Mouse (Mus musculus): ENCODE results near the gene Tmem62.
"Not testable (repeated sequence)": the region's sequence is repeated elsewhere in the genome, so short reads cannot be mapped to it uniquely, and the experiment has no call there.

Tmem62 gene

DNA sequence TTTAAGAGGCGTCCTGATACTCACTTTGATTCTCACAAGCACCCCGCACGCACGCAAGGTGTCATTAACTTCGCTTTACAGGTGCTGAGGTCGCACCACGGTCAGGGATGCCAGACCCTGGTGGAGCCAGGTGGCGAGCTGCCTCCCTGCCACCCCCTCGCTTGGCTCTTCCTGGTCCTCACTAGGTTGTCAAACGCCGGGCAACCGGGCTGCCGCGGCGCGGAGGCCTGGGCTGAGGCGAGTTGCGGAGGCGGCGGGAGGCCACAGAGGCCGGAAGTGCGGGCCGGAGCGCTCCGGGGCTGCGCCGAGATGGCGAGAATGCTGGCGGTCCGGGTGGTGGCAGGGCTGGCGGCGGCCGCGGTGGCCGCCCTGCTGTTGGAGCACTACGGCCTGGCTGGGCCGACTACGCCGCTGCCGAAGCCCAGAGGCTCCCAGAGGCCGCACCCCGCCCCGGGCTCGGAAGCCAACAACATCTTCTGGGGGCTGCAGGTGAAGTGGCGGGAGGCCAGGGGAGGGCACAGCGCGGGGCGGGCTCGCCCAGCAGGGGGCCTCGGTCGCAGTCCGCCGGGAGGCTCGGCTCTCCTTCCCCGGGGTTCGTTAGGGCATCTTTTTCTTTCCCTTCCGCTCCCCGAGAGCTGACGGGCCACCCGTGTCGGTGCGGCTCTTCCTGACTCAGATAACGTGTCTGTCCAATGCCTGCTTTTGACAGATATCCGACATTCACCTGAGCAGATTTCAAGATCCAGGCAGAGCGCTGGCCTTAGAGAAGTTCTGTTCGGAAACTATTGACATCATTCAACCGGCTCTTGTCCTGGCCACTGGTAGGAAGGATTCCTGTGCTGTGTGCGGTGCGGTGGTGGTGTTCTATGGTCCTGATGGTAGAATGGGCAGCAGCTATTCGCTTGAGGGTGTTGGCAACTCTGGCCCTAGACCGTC, at the start of gene Tmem62:
Gene Tmem62, plus strand, starts transcription at position 28 of the 936 bp plus-strand sequence.
- peak; percentile 65 to 82 for DNase-seq

DNA sequence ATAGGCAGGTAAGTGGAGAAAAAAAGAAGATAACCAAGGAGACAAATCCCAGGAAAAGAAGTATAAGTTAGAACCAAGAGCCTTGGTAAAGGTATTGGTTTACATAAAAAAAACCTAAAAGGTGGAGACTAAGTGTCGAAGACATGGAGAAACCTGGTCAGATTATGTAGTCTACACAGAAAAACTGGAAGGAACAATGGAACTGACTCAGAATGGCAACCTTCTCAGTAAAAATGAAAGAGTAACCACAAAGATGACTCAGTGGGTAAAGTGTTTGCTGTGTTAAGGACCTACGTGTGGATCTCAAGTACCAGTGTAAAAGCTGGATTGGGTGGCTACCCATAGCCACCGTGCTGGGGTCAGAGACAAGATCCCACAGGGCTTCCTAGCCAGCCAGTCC, 43.8 kb upstream of the Tmem62 start:
- DNase-seq = no peak

DNA sequence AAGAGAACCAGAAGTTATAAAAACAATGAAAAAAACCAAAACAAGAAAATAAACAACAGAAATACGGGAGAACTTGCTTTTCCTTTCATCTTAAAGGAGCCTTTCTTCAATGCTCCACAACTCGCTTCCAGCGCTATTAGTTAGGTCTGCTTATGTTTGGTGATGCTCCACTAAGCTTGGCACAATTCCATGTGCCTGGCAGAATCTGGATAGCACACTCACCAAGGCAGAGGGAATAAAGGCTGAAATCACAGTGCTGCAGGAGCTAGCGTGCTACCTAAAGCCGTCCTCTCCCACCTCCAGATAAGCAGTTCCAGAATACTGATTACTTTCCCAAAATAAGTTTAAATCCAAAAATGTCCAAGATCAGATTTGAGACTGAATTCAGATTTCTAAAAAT, 25.6 kb upstream of the Tmem62 start:
- DNase-seq = peak; percentile 60 to 66

DNA sequence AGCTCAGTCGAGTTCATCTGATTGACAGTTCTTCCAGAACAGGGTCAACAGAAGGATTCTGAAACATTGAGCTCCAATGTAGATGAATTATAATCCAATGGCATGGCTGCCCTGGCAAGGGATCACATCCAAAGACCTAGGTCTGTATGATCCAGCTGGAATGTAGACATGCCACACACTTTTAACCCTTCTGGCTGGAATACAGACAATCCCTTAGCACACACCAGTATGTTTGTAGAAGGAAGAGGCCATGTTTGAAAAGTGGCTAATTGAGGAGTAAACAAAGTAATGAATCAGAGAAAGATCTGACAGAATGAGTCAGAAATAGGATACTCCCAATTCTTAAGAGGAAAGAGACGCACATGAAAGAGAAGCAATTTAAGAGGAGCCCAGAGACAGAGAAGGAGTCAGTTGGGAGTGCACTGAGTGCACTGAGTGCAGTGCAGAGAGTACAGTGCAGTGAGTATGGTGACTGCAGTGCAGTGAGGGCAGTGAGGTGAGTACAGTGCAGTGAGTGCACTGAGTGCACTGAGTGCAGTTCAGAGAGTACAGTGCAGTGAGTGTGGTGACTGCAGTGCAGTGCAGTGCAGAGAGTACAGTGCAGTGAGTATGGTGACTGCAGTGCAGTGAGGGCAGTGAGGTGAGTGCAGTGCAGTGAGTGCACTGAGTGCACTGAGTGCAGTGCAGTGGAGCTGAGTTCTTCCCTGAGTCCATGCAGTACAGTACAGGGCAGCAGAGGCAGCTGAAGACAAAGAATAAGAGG, 24.5 kb upstream of the Tmem62 start:
- DNase-seq = no peak

- DNase-seq = no peak
These were observed 17.5 kb upstream of the Tmem62 start for GRCm38 (mm10) chr2:120959363-120959762.

DNA sequence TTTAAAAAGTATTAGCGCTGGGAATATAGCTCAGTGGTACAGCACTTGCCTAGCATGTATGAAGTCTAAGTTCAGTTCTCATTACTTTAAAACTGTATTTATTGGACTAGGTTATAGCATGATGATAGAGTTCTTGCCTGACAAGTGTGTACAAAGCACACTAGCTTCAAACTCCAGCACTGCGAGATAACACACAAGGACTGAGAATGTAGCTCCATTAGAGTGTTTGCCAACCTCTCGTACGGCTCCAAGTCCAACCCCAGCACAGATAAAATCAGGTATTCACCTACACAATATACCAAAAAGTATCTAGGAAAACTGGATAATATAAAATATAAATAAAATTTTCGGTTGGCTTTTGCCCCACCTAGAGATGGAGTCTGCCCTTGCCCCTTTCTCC, 17.0 kb upstream of the Tmem62 start:
- DNase-seq = no peak

- DNase-seq = no peak
These were observed 16.6 kb upstream of the Tmem62 start for GRCm38 (mm10) chr2:120960261-120960660.

DNA sequence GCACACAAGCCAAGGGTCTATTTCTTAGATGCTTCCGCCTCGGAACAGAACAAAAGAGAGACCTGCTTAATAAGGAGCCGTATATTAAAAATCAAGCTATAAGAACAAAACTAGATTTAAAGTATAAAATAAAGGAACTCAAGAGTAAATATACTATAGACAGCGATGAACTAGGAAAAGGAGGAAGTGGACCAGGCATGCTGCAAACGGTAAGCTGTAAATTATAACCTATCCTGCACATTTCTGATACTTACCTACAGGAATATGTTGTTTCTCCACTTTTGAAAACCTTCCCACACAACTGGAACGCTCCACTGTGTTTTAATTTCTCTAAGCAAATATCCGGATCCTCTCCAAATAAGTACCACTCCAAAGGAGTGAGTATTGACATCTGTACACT, 13.7 kb upstream of the Tmem62 start:
- no peak for DNase-seq

DNA sequence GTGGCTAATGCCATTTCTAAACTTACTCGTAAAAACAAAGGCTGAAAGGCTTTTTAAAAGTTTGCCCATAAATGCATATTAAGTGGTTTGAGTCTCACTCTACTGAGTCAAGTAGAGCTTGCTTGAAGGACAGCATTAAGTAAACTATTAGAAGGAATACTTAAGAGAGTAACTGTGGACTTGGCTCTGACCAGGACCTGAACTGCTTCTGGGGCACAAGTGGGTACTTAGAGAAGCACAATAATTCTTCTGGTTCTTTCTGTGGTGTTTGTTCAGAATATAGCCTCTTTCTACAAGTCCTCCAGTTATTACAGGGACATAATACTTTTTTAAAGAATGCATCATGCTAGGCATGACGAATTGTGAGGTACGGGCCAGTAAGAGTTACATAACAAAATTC, 11.3 kb upstream of the Tmem62 start:
- no peak for DNase-seq

DNA sequence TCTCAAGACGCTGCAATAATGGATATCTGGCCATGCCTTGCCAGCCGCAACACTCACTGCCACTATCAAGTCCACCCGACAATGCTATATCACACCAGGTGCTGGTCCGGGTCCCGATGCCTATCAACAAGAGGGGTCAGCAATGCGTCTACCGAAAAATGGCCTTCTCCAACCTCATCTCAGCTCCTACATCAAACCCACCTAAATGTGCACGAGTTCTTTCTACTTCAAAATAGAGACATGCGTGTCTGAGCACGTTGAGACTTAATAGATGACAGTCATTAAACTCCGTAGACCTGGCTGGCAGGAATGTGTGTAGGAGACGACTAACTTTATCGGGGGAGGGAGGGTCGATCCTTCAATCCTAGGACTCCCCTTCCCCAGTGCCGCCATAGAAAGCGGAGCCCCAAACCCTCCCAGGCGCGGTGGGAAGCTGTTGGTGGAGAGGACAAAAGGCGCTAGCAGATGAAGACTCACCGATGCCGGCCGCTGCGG, 6.7 kb upstream of the Tmem62 start:
- peak in 1 of 2 experiments; percentile 29 for DNase-seq

- peak; percentile 91 for DNase-seq
These were observed 6.2 kb upstream of the Tmem62 start, which contains the start of gene Ubr1 for GRCm38 (mm10) chr2:120970559-120971080. Ubr1 (minus strand) TSS chr2:120970715.

GRCm38 (mm10) chr2:120971766-120972165, 5.1 kb upstream of the Tmem62 start:
- DNase-seq = no peak

- not testable (repeated sequence) for DNase-seq
These were observed 4.6 kb upstream of the Tmem62 start for GRCm38 (mm10) chr2:120972257-120972656.

DNA sequence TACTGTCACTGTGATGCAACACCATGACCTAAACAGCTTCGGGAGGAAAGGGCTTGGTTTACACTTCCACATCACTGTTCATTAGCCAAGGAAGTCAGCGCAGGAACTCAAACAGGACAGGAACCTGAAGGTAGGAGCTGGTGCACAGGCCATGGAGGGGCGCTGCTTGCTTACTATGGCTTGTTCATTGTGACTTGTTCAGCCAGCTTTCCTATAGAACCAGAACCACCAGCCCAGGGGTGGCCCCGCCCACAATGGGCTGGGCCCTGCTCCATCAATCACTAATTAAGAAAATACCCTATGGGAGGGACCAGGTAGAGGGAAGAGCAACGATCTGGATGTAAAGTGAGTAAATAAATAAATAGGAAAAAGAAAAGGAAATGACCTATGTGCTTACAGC, 3.9 kb upstream of the Tmem62 start:
- peak; percentile 13 to 21 for DNase-seq

DNA sequence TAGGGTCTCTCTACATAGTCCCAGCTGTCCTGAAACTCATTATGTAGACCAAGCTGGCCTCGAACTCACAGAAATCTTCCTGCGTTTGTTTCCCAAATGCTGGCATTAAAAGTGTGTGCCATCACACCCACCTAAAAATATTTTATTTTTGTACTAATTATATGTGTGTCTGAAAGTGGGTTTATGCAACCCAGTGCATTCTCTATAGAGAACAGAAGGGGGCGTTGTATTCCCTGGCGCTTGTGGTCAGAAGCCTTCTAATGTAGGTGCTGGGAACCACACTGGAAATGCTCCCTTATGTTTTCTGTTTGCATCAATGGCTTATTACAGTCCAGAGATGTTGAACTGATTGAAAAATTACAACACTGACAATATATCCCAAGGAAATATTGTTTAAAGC, 509 bp upstream of the Tmem62 start:
- peak in 1 of 2 experiments; percentile 7 for DNase-seq

GRCm38 (mm10) chr2:120977926-120978692, 1.3 kb downstream of the Tmem62 start:
- no peak for DNase-seq

GRCm38 (mm10) chr2:120978693-120979037, 1.8 kb downstream of the Tmem62 start:
- no peak for DNase-seq

GRCm38 (mm10) chr2:120979819-120980218, 3.0 kb downstream of the Tmem62 start:
- DNase-seq = no peak

DNA sequence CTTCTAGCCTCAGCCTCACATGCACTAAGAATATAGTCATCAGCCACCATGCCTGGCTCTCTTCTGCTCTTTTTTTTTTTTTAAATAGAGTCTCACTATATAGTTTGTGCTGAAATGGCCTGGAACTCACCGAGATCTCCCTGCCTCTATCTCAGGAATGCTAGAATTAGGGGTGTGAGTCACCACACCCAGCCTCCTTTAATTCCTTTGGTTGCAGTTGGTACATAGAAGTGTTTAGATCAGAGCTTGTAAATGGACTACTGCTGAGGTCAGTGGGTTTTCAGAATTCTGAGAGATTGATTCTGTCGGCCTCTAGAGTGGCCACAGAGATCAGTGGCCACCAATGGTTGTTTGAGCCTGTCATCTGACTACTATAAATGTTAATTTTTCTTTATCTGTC, 4.0 kb downstream of the Tmem62 start:
- DNase-seq = no peak

GRCm38 (mm10) chr2:120983611-120984010, 6.8 kb downstream of the Tmem62 start:
- no peak for DNase-seq

GRCm38 (mm10) chr2:120985241-120985640, 8.4 kb downstream of the Tmem62 start:
- peak in 1 of 2 experiments; percentile 19 for DNase-seq

DNA sequence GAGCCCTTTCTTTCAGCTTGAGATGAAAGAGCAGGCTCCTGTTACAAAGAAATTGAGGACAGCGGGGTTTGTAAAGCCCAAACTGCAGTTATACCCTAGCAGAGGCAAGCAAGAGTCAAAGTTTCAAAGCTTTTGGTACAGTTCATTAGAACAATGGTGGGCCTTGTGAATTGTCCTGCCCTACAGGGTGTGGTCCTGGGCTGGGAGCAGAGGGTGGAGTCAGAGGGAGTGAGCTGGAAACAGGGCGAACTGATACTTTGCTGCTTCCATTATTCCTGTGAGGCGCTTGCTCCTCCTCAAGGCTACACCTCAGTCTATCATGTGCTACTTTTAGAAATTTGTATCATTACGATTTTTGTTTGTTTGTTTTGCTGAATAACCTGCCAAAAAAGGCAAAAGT, 14.4 kb downstream of the Tmem62 start:
- no peak for DNase-seq

- DNase-seq = not testable (repeated sequence)
These were observed 19.8 kb downstream of the Tmem62 start for GRCm38 (mm10) chr2:120996607-120997006.
